Mouse (Mus musculus) kidney, embryonic 15.5 days (tissue): Measurements from ENCODE around the gene Rd3. TPM values are rescaled to one million over a fixed set of nuclear protein-coding genes. Genes with fewer than 3 reads are reported as not detected.

Experiments
- ATAC-seq: fragments of 200-750 bp; cut with Nextera tagmentation; replicated peaks from 2 replicates; pipeline ENCODE4 v1.8.0; 2017; ENCODE audit warnings: moderate TSS enrichment; ENCODE audit not compliant: low FRiP score
- H3K27ac ChIP-seq: fragments of 300-500 bp; sonication (generic); 2 replicates; pipeline ENCODE4 v1.5.1; 2015; ENCODE audit warnings: mild to moderate bottlenecking, inconsistent platforms
- H3K27me3 ChIP-seq: fragments of 300-500 bp; sonication (generic); 2 replicates; pipeline ENCODE4 v1.6.1; 2015; ENCODE audit warnings: inconsistent platforms
- H3K36me3 ChIP-seq: fragments of 300-500 bp; sonication (generic); 2 replicates; pipeline ENCODE4 v1.6.1; 2015; ENCODE audit warnings: inconsistent platforms
- H3K4me1 ChIP-seq: fragments of 300-500 bp; sonication (generic); 2 replicates; pipeline ENCODE4 v1.6.1; 2015; ENCODE audit warnings: inconsistent platforms
- H3K4me2 ChIP-seq: fragments of 300-500 bp; sonication (generic); 2 replicates; pipeline ENCODE4 v1.6.1; 2015; ENCODE audit warnings: moderate library complexity, mild to moderate bottlenecking, inconsistent platforms
- H3K4me3 ChIP-seq: fragments of 300-500 bp; sonication (generic); replicated peaks from 2 replicates; pipeline ENCODE4 v1.5.1; 2015; ENCODE audit warnings: mild to moderate bottlenecking, inconsistent platforms
- H3K9ac ChIP-seq: fragments of 300-500 bp; sonication (generic); 2 replicates; pipeline ENCODE4 v1.6.1; 2015; ENCODE audit warnings: mild to moderate bottlenecking, inconsistent platforms
- H3K9me3 ChIP-seq: fragments of 300-500 bp; sonication (generic); replicated peaks from 2 replicates; pipeline ENCODE4 v1.6.1; 2016; ENCODE audit warnings: inconsistent platforms
- WGBS: fragments of 180-500 bp; shearing (Covaris S2); methylation state at CpG from one replicate; pipeline ENCODE4 v1.1.7; 2015; ENCODE audit warnings: mixed read lengths; 5-methylcytosine and 5-hydroxymethylcytosine counted together
- polyA plus RNA-seq: library from polyadenylated mRNA; unstranded; fragments of >200 nt; fragmentation: Nextera tagmentation; extraction: Ambion mirVana; gene quantifications from 2 replicates; pipeline ENCODE4 v1.2.1, GENCODE M21; 2015

Gene Rd3
- polyA plus RNA-seq, 1 experiment from 2014 or later = 0.45 TPM

GRCm38 (mm10) chr1:191947796-191948195 lies 29.4 kb upstream of the Rd3 start:
- Histone ChIP-seq H3K9ac (no peak overlapping the region), H3K4me1 (no peaks in the 10 kb centered on the region), H3K36me3 (no peaks in the 10 kb centered on the region), H3K27ac (no peak overlapping the region), H3K4me3 (no peak overlapping the region), H3K4me2 (no peak overlapping the region), H3K27me3 (no peaks in the 10 kb centered on the region), H3K9me3 (no peaks in the 10 kb centered on the region)
- no peak for ATAC-seq
- 56% methylated on average over 8 of the region's 8 CpGs for WGBS

GRCm38 (mm10) chr1:191948600-191948999 lies 28.6 kb upstream of the Rd3 start:
- Histone ChIP-seq H3K36me3 (no peaks in the 10 kb centered on the region), H3K4me3 (no peak overlapping the region), H3K9me3 (no peaks in the 10 kb centered on the region), H3K27me3 (no peaks in the 10 kb centered on the region), H3K27ac (no peak overlapping the region), H3K4me1 (no peaks in the 10 kb centered on the region), H3K9ac (no peak overlapping the region), H3K4me2 (no peak overlapping the region)
- WGBS = 84% methylated on average over 8 of the region's 8 CpGs
- no peak for ATAC-seq

DNA sequence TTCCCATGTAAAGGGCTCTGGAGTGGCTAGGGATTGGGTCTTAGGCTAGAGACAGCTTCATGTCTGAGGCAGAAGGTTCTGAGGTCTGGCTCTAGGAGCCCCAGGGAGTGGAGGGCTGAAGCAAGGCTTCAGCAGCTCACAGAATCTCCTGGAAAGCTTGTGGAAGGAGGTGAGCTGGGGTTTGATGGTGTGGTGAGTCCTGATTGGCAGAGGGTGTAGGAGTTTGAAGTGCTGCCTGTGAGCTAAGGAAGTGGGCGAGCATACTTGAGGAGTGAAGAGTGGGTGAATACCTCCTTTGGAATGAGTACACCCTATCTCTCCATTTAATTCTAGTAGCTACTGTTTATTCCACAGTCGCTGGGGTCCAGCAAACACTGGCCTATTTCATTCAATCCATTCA lies 26.6 kb upstream of the Rd3 start:
- no peaks in the 10 kb centered on the region for H3K4me1 ChIP-seq
- no peaks in the 10 kb centered on the region for H3K9me3 ChIP-seq
- no peaks in the 10 kb centered on the region for H3K36me3 ChIP-seq
- H3K27me3 ChIP-seq = no peaks in the 10 kb centered on the region
- H3K4me2 ChIP-seq = no peak overlapping the region
- H3K4me3 ChIP-seq = no peak overlapping the region
- ATAC-seq = no peak
- no peak overlapping the region for H3K9ac ChIP-seq
- H3K27ac ChIP-seq = no peak overlapping the region
- 65% methylated on average over 2 of the region's 2 CpGs for WGBS

DNA sequence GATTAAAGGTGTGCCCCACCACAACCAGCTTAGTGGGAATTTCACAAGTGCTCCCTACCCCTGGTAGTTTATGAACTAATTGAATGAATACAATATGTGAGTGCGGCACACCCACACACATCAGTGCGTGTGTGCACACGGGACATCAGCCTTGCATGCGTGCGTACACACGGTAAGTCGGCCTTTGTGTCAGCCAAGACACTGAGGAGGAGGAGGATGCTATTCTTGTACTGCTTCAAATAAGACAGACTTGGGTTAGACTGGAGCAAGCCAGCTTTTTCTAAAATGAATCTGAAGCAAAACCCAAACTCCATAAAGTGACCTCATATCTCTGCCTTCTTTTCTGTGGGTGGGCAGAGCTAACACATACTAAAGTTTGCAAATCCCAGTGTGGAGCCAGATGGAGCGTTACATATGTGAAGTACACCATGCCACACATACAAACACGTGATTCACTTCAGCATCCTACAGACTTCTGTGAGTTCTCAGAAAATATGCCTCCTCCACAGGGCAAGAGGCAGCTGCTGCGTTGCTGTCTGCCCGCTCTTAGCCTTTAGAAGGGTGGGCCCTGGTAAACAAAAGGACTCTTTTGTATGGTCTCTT lies 24.3 kb upstream of the Rd3 start:
- Histone ChIP-seq H3K27me3 (no peaks in the 10 kb centered on the region), H3K4me2 (no peak overlapping the region), H3K9ac (no peak overlapping the region), H3K4me1 (peaks cover 10% of the 10 kb centered on the region), H3K27ac (no peak overlapping the region), H3K9me3 (no peaks in the 10 kb centered on the region), H3K4me3 (no peak overlapping the region), H3K36me3 (no peaks in the 10 kb centered on the region)
- no peak for ATAC-seq
- WGBS = 90% methylated on average over 11 of the region's 11 CpGs

DNA sequence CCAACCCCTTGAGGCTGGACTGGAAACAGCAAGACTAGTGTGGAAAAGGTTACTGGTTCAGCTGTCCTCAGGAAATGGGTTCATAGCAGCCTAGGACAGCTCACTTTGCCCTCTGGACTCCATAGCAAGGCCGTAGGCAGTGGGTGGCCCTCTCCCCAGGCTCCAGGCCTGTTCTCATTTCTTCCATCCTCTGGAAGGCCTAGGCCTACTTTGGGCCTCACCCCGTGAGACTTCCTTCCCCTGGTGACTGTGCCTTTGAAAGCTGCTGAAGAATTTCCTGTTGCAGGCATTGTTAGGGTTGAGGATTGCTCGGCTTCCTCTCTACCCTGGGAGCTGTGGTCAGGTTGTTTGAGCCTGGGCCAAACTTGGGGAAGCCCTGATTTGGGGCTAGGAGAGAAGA lies 22.1 kb upstream of the Rd3 start:
- 64% methylated on average over 3 of the region's 3 CpGs for WGBS
- no peaks in the 10 kb centered on the region for H3K9me3 ChIP-seq
- H3K4me1 ChIP-seq = peaks cover 10% of the 10 kb centered on the region
- no peak overlapping the region for H3K9ac ChIP-seq
- H3K4me3 ChIP-seq = no peak overlapping the region
- H3K27ac ChIP-seq = peak overlapping the region; percentile 79
- 0 out of 2 replicates have a peak, but pooled peaks have one; percentile 19 for ATAC-seq
- H3K4me2 ChIP-seq = no peak overlapping the region
- H3K27me3 ChIP-seq = no peaks in the 10 kb centered on the region
- H3K36me3 ChIP-seq = no peaks in the 10 kb centered on the region

GRCm38 (mm10) chr1:191956261-191956660 lies 20.9 kb upstream of the Rd3 start:
- Histone ChIP-seq H3K4me2 (peak overlapping the region; percentile 25), H3K9me3 (no peaks in the 10 kb centered on the region), H3K27ac (peak overlapping the region; percentile 79), H3K4me3 (no peak overlapping the region), H3K27me3 (no peaks in the 10 kb centered on the region; the same call in 1 of the 2 replicates), H3K4me1 (peaks cover 10% of the 10 kb centered on the region), H3K36me3 (no peaks in the 10 kb centered on the region), H3K9ac (no peak overlapping the region)
- ATAC-seq = peak; percentile 52; the same call in 1 of the 2 replicates
- WGBS = 75% methylated on average over 3 of the region's 3 CpGs

GRCm38 (mm10) chr1:191956871-191957270 lies 20.3 kb upstream of the Rd3 start:
- Histone ChIP-seq H3K27ac (peak overlapping the region; percentile 79), H3K4me1 (peaks cover 10% of the 10 kb centered on the region), H3K4me3 (no peak overlapping the region), H3K27me3 (no peaks in the 10 kb centered on the region; the same call in 1 of the 2 replicates), H3K9ac (no peak overlapping the region), H3K4me2 (peak overlapping the region; percentile 25), H3K9me3 (no peaks in the 10 kb centered on the region), H3K36me3 (no peaks in the 10 kb centered on the region)
- peak; percentile 61; the same call in 1 of the 2 replicates for ATAC-seq
- 62% methylated on average over 2 of the region's 2 CpGs for WGBS

DNA sequence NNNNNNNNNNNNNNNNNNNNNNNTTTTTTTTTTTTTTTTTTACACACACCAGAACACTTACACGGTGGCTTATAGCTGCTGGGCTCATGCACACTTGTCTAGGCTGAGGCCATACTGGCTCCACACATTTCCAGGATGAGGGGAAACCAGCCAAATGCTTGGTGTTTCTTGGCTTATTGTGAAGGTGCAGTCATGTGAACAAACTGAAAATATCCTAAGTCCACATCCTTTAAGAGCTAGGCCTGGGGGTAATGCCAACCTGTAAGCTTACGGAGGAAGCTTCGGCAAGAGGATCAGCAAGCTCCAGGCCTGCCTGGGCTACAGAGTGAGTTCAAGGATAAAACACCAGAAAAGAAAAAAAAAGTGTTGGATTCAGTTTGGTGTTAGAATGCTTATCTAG lies 19.8 kb upstream of the Rd3 start:
- no peak for ATAC-seq
- WGBS = 72% methylated on average over 3 of the region's 3 CpGs

DNA sequence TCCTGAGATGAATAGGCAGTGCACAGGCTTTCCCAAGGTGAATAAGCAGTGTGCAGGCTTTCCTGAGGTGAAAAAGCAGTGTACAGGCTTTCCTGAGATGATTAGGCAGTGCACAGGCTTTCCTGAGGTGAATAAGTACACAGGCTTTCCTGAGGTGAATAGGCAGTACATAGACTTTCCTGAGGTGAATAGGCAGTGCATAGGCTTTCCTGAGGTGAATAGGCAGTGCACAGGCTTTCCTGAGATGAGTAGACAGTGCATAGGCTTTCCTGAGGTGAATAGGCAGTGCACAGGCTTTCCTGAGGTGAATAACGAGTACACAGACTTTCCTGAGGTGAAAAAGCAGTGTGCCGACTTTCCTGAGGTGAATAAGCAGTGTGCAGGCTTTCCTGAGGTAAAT lies 16.2 kb upstream of the Rd3 start:
- Histone ChIP-seq H3K36me3 (no peaks in the 10 kb centered on the region), H3K4me3 (no peak overlapping the region), H3K9me3 (no peaks in the 10 kb centered on the region), H3K9ac (no peak overlapping the region), H3K4me1 (peaks cover 21% of the 10 kb centered on the region), H3K27me3 (no peaks in the 10 kb centered on the region; the same call in 1 of the 2 replicates), H3K4me2 (no peak overlapping the region), H3K27ac (no peak overlapping the region)
- no peak for ATAC-seq
- WGBS = 53% methylated on average over 2 of the region's 2 CpGs

More for the DNA sequence above, 19.8 kb upstream of the Rd3 start:
- Histone ChIP-seq H3K27me3 (no peaks in the 10 kb centered on the region; the same call in 1 of the 2 replicates), H3K4me1 (peaks cover 10% of the 10 kb centered on the region), H3K4me3 (no peak overlapping the region), H3K9me3 (no peaks in the 10 kb centered on the region), H3K4me2 (no peak overlapping the region), H3K27ac (peak overlapping the region; percentile 79), H3K9ac (no peak overlapping the region), H3K36me3 (no peaks in the 10 kb centered on the region)

GRCm38 (mm10) chr1:191963413-191963812 lies 13.8 kb upstream of the Rd3 start:
- 71% methylated on average over 3 of the region's 3 CpGs for WGBS

DNA sequence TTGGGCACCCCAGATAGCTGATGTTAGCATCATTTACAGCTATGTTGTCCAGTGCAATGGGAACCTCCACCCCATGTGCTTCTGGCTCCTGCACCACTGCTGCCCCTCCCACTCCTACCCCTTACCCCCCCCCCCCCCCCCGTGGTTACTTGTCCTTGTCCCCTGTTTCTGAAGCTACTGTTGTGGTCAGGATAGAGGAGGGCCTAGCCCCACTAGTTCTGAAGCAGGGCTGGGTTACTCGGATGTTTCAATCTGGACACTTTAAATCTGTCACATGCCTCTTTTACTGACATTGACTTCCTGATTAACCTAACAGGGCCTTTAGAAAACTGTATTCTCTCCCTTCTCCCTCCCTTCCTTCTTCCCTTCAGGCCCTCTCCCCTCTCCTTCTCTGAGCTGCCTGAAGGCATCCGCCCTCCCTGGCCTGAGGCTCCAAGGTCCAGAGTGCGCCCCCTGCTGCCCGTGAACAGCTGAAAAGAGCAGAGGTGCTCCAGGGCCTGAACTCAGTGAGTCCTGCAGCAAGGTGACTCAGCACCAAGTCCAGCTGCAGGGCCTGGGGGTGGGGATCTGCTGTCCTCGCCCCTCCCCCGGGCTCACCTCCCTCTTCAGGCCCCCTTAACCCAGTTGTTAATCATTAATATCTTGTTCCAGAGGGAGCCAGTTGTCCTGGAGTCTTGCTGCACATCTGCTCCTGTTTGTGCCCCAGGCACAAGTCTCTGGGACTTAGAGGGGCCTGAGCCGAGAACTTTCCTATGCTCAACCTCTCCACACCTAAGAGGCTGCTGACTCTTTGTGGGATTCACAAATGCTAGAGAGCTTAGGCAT lies 13.0 kb upstream of the Rd3 start:
- H3K4me2 ChIP-seq = no peak overlapping the region
- ATAC-seq = peak; percentile 93
- H3K9ac ChIP-seq = no peak overlapping the region
- H3K4me3 ChIP-seq = no peak overlapping the region
- H3K9me3 ChIP-seq = no peaks in the 10 kb centered on the region
- H3K27ac ChIP-seq = peak overlapping the region; percentile 77
- H3K36me3 ChIP-seq = no peaks in the 10 kb centered on the region
- peaks cover 12% of the 10 kb centered on the region for H3K4me1 ChIP-seq
- no peaks in the 10 kb centered on the region; the same call in 1 of the 2 replicates for H3K27me3 ChIP-seq
- whole genome bisulfite sequencing = 20% methylated on average over 8 of the region's 8 CpGs

More at GRCm38 (mm10) chr1:191963413-191963812, 13.8 kb upstream of the Rd3 start:
- H3K4me3 ChIP-seq = no peak overlapping the region
- H3K4me1 ChIP-seq = peaks cover 12% of the 10 kb centered on the region
- no peaks in the 10 kb centered on the region for H3K36me3 ChIP-seq
- ATAC-seq = no peak
- no peaks in the 10 kb centered on the region; the same call in 1 of the 2 replicates for H3K27me3 ChIP-seq
- H3K9ac ChIP-seq = no peak overlapping the region
- H3K27ac ChIP-seq = no peak overlapping the region
- no peak overlapping the region for H3K4me2 ChIP-seq
- H3K9me3 ChIP-seq = no peaks in the 10 kb centered on the region

- Histone ChIP-seq H3K9ac (no peak overlapping the region), H3K27me3 (no peaks in the 10 kb centered on the region; the same call in 1 of the 2 replicates), H3K4me3 (no peak overlapping the region), H3K9me3 (no peaks in the 10 kb centered on the region), H3K36me3 (no peaks in the 10 kb centered on the region), H3K27ac (peak overlapping the region; percentile 77), H3K4me2 (peak overlapping the region; percentile 21; the same call in 1 of the 2 replicates), H3K4me1 (peaks cover 12% of the 10 kb centered on the region)
- ATAC-seq = peak; percentile 44
- 15% methylated on average over 13 of the region's 13 CpGs for WGBS
These were observed 12.2 kb upstream of the Rd3 start for GRCm38 (mm10) chr1:191964773-191965481.
